Mouse (Mus musculus): ENCODE results near the gene Filip1.
A peak's percentile ranks its signal among the peaks of the same experiment; 100 is the strongest.

The Filip1 gene

DNA sequence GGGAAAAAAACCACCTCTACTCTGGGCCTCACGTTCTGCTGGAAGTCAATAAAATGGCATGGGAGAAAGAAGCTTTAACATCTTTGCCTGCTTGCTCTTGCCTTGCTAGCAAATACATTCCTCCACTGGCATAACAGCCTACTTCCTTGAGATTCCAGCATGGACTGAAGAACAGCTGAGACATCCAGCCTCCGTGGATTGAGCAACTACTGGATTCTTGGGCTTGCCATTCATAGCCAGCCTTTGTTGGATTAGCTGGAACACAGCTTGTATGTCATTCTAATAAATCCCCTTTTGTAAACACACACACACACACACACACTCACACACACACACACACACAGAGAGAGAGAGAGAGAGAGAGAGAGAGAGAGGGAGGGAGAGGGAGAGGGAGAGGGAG is 185.6 kb downstream of the Filip1 start:
- DNase-seq (ENCODE audit: extremely low spot score): no peak

DNA sequence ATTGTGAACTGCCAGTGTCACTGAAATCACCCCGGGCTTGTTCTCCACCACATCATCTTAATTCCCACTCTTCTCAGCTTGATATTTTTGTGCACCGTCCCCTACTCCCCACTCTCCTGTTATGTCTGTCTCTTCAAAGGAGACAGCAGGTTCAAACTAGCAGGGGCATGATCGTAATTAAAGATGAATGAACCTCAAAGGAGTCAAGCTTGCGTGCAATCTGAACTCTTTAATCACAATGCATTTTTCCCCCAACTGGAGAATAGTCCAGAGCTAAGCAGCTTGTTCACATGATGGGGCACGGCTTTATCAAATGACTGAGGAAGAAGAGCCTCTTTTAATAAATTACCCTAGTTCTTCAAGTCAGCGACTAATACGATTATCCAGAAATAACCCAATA is 187.1 kb downstream of the Filip1 start:
- no peak for DNase-seq (ENCODE audit: extremely low spot score)

DNA sequence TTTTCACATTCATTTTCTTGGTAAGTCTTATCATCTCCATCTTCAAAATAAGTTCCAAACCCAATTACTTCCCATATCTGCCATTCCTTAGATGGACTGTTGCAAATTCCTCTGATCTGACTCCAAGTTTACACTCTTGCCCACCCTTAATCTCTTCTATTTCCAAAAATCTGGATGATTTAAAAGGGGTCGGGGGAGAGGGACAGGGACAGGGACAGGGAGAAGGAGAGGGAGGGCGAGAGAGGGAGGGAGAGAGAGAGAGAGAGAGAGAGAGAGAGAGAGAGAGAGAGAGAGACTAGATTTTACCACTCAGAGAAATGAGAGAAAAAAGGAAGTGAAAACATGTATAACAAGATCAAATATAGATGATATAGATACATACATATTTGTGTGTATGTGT is 188.8 kb downstream of the Filip1 start:
- DNase-seq (ENCODE audit: extremely low spot score): no peak

DNA sequence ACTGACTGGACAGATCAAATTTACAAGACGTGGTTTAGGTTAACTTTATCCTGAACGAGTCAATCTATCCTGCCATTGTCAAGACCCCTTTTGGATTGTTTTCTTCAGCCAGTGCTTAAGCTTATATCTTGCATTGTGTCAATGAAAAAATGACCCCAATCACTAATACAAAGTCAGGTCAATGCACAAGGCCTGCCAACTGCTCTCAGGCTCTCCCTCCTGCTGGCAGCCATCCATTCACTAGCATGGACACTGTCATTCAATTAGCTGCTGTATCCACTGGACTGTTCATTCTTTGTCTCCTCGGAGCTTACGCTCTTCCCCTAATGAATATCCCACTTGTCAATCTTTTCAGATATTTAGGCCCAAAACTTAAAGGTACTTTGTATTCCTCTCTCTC is 189.2 kb downstream of the Filip1 start:
- peak; percentile 56 for DNase-seq (ENCODE audit: extremely low spot score)

DNA sequence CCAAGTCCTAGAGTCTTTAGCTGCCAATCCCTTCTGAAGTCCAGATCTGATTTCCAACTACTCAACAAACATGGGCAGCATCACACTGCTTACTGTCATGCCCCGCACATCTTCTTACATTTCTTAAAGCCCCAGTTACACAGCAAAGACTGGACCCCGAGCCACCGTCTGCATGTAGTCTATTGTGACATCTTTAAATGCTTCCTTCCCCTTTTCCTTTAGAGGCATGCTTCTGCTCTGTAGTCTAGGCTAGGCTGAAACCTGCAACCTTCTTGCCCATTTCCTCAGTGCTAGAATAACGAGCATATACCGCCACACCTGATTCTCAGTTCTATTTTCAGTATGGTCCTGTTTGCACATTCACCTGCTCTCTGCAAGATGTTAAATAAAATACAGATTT is 196.2 kb downstream of the Filip1 start:
- DNase-seq (ENCODE audit: extremely low spot score): no peak

DNA sequence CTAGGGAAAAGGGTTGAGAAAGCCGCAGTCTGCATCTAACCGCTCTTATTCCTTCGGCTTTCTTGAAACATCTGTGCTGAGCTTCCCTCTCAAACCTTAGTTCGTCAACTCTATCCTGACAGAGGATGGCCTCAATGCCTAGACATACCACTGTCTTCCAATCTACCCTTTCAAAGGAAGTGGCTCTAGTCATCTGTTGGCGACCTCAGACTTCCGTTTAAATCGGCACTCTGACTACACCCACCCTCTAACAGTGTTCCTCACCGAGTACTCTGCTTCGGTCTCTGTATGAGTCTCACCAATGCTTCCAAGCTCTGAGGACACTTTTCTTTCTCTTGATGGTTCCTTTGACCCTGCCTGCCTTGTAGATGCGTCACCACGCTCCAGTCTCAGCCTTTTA is 196.6 kb downstream of the Filip1 start:
- no peak for DNase-seq (ENCODE audit: extremely low spot score)

DNA sequence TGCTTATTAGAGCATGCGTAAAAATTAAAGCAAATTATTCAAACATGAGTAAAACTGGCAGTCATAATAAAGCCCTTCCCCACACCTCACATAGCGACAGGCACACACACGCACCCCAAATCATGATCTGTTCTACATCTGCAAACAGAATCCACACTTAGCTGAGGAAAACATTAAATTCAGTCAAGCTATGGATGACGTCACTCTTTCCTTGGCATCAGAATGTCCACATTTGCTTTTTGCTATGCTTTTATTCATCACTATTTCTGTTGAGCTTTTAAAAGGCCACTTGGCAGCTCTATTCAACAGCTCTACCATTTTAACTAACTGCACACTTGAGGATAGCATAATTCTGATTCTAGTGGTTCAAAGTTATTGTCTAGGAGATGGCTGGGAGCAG is 198.1 kb downstream of the Filip1 start:
- no peak for DNase-seq (ENCODE audit: extremely low spot score)

DNA sequence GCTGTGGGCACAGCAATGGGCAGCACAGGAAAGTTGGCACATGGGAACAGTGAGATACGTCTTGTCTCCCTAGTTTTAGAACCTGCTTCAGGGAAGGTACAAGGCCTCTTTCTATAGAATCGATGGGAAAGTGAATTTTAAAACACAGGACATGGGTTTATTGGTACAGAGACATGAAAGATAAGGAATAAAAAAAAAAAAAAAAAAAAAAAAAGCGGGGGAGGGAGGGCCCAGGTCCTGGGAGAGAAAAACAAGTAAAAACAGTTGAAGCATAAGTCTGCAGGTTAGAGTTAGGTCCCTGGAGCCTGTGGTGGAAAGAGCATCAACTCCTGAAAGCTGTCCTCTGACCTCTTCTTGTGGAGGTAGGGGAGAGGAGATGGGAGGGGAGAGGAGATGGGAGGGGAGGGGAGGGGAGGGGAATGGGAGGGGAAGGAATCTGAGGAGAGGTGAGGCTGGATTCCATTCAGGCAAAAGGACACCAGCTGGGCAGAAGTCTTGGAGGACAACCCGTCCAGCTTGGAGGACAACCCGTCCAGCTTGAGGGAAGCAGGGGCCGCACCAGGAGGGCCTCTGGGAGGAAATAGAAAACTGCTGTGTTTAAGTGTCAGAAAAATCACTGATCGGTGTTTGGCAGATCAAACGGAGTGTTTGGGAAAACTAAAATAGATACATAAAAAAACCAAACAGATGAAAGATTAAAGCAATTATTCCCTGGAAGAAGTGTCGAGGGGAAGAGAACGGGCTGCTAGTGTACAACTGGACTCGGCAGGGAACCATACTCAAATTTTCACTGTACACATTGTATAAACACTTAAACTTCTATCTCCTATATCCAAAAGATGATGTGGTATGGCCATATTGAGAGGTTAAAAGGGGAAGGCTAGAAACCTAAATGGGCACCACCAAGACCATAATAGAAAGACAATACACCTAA is 201.4 kb downstream of the Filip1 start:
- DNase-seq (ENCODE audit: extremely low spot score): no peak

DNA sequence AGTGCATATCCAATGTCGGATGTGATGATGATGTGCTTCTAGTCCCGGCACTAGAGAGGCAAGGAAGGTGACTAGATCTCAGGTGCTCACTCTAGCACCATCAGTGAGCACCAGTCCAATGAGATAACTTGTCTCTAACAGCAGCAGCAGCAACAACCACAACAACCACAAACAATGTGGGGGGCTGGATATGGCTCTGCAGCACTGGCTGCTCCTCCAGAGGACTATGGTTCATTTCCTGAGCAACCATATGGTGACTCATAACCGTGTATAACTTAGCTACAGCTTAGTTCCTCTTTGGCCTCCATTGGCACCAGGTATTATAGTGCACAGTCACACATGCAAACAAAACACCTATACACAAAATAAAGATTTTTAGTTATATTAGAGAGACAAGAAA is 202.1 kb downstream of the Filip1 start:
- DNase-seq (ENCODE audit: extremely low spot score): no peak

DNA sequence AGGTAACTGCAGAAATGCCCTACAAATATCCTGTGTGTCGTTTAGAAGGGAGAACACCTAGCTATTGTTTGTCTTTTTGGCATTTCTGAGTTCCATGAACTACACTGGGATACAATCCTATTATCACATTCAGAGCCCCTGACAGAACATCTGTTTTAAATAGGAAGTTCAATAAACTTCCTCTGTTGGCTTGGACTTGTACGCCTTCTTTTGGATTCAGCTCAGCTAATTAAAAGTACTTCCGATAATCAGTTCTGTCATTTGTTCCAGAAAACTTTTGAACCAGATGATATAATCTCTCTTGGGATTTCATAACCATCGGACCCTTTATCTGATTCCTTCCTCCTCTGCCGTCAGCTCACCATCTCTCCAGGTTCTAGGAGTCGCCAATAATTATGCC is 203.2 kb downstream of the Filip1 start:
- no peak for DNase-seq (ENCODE audit: extremely low spot score)

DNA sequence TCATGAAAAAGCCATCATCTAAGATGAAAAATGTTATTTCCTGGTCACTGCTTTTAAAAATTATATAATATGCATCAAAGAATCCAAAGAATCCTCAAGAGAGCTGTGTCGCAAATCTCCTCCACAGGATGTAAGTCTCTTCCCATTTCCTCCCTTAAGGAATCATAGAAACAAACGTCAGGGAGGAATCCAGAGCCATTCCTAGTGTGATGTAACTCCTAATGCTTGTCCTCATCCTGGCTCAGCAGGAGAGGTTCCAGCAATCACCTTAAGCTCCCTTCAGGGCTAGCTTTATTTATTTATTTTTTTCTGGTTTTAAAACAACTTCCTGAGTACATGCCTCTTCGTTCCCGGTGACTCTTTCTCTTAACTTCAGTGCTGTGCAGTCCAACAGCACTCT is 205.5 kb downstream of the Filip1 start:
- DNase-seq (ENCODE audit: extremely low spot score): no peak

DNA sequence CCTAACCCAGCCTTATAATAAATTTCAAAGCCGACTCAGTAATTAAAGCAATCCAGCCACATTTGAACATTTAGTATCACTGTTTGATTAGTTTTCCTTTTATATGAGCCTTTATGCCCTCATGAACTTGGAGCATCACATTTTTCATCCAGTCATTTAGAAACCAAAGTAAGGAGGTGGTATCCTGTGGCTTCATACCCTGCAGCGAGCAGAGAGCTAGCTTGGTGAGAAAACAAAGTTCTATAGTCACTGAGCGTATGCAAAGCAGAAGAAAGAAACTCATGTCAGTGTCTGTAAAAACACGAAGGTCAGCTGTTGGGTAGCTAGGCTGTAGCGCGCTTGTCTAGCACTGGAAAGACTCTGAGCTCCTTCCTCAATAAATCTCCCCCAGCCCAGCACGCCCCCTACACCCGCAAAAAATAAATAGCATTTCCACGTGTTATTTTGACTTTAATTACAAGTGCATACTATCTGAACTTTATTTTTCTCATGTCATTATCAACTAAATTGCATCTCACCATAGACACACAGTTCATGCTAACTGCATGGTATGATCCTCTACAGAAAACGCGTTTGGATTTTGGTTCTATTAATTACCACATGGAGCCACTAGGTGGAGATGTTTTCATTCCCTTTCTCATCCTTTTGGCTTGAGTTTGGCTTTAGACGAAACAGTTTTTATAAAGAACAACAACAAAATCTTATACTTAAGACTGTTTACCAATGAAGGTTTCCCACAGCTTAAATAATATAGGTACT is 206.2 kb downstream of the Filip1 start:
- no peak for DNase-seq (ENCODE audit: extremely low spot score)

DNA sequence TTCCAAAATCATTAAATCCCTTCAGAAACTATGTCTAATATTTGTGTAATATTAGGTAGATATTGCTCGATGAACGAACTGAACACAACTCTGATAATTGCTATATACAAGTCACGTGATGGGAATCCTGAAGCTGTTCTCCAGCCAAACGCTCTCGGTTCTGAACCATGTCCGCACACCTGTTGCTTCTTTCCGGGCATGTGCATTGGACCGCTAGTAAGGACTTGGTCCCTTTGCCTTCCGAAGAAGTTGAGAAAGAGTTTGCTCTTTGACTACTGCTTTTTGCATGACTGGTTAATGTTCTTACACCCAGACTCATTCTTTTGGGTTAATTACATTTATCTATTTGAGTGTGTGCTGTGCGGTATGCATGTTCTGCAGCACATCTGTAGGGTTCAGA is 207.2 kb downstream of the Filip1 start:
- DNase-seq (ENCODE audit: extremely low spot score): no peak

DNA sequence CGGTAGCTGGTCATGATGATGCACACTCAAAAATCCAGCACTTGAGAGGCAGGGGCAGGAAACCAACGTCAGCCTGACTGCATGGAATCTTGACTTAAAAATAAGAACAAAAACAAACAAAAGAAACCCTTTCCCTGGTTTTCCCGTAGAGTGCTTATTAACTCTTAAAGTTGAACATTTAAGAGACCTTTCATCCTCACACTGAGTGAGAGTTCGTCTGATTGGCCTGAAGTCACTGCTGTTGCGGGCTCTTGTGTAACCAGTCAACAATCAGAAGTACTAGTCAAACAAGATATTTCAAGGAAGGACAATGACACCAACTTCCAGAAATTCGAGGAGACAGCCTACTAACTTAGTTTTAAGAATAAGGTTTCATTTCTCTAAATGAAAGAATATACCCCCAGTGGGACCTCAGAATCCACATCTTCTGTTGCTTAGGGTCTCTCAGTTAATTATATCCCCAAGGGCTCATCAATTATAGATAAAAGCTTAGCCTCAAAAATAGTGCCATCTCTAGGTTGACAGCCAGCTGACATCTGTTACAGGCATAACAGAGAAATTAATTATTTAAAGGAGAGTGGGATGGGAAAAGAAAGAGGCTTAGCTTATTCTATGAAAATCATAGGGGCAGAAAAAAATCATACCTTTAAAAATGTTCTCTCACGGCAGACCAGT is 216.1 kb downstream of the Filip1 start:
- DNase-seq (ENCODE audit: extremely low spot score): no peak

DNA sequence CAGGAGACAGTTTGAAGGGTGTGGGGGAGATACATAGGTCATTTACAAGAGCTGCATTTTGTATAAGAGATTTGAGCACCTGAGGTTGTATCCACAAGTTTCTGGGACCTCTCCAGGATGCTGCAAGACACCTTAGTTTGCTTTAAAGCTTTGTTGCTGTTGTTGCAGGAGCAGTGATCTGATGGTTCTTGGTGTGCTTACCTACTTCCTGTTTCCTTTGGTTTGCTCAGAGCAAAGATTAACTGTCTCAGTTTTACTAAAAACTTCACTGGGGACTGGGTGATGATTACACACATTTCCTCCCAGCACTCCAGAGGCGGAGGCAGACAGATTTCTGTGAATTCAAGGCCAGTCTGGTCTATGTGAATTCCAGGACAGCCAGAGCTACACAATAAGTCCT is 217.6 kb downstream of the Filip1 start:
- no peak for DNase-seq (ENCODE audit: extremely low spot score)

DNA sequence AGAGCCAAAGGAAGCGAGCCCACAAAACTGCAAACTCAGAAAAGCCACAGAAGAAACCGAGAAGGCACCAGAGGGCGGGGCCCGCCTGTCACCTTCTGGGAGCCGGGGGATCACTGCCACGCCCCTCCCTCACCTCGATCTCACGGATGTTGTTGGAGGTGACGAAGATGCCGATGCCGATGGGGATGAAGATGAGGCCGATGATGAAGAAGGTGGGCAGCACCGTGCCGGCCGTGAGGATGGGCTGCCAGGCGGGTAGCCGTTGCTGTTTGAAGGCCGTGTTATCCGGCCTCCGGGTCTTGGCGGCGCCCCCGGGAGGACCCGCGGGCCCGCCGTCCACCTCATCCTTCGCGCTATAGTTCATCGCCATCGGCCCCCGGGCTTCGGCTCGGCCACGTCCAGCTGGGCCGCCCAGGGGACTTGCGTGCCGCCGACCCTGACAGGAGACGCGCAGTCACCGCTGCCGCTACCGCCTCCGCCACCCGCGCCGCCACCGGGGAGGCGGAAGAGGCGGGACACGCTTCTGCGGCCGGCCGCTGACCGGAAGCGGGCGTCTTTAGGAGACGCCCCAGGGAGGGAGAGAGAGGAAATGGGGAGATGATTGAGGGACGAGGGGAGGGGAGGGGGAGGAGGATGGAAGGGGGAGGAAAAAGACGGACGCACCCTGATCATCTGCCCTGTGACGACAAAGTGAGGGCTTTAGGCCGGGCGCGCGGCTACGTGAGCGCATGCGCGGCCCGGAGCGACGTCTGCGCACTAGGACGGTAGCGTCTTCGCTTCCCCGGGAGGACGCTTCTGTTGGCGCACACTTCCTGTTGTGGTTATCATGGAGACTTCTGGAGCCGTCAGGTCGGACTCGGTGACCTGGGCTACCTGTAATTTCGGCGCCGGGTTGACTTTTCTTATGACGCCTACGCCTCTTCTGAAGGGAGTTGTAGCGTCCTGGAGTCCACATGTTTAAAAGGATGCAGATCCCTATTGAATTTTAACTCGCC is 219.5 kb downstream of the Filip1 start, which contains the start of gene Tmem30a:
TSS of gene Tmem30a (minus strand) at position 667 of the 995 bp plus-strand sequence.
- DNase-seq (ENCODE audit: extremely low spot score): peak; percentile 95

DNA sequence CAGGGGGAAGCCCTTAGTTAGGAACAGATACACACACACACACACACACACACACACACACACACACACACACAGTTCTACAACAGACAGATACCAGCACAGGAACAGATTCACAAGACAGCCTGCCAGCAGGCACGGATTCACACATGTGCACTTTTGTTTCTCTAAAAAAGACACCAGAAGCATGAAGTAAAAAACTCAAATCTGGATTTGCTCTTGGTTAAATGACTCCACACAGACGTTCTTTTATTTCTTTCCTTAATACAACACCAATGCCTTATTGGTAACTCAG is 226.9 kb downstream of the Filip1 start:
- DNase-seq (ENCODE audit: extremely low spot score): no peak

DNA sequence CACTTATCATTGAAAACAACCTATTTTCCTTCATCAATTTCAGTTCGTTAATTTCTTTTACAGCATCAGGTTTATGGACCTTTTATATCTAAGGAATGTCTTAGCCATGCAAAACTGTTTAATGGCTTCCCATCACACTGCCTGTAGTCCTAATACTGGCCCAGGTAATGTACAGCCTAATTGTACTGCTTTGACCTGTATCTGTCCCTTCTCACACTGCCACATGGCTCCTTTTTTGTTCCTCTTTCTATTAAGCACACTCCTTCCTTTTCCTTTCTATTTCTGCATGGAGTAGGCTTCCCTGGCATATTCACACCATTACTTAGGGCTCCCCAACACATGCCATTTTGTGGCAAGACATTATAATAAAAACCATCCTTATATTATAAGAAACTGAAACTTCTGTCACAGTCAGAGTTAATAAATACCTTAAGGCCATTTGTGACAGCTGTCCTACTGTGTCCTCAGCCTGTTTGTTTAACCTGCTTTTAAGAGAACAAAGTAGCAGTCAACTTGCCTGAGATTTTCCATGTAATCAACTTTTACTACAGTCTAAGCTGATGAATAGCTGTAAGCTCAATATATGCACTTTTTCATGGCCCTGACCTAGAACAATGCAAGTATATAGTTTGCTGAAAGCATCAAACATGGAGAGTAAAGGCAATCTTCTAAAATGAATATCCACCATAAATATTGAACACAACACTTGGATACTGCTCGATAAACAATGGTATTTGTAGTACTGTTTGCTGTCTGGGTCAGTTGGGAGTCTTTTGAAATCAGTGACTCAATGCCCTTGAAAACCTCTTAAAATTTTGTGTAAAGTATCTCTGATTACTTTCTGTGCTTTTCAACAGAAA is 227.5 kb downstream of the Filip1 start:
- no peak for DNase-seq (ENCODE audit: extremely low spot score)

DNA sequence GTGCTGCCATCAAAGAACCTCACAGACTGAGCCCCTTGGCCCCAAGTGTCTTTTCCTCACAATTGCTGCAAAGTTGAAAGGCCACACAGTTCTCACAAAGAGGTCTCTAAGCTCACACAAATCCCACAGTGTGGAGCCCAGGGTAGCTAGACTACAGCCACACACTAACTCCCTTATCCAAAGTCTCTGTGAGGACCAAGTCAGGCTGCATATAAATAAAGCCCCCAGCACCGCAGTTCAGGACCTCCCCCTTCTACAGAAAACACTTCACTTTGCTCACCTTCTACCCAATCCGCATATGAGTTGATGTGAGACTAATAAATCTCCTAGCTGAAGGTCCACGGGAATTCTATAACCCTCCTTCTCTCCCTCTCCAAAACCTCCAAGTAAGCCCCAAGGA is 228.2 kb downstream of the Filip1 start:
- DNase-seq (ENCODE audit: extremely low spot score): no peak

DNA sequence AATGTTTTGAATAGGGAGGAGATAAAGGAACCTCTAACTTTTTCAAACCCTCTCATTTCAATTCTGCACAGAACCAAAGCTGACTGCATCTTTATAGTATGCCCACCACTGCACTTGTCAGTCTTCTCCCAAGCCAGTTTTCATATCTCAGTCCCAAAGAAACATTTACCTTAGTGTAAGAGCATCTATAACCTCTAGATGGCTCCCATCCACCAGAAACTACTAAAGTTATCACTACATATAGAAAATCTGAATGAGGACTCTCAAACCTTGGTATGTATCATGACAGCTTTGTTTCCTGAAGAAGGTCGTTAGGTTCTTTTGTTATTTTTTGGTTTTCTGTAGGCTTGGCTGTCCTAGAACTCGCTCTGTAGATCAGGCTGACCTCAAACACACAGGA is 233.3 kb downstream of the Filip1 start:
- no peak for DNase-seq (ENCODE audit: extremely low spot score)
